Mouse (Mus musculus) ES-Bruce4 (cell line): ENCODE measurements at regions not wholly inside any gene's neighbourhood (a gene's known extent, or its start where the extent isn't known, plus 50 kb on each side); places are given as distances from the start of the nearest gene placed in this dataset.

ENCODE experiments used
- H3K27ac ChIP-seq: 2 replicates; pipeline ENCODE4 v1.5.1; 2012; ENCODE audit warnings: low read length, inconsistent platforms; ENCODE audit not compliant: insufficient read depth
- H3K27me3 ChIP-seq: 2 replicates; pipeline ENCODE4 v1.6.1; 2012; ENCODE audit warnings: mild to moderate bottlenecking, low read length, inconsistent platforms; ENCODE audit not compliant: control insufficient read depth, poor library complexity, insufficient read depth, severe bottlenecking
- H3K36me3 ChIP-seq: 2 replicates; pipeline ENCODE4 v1.6.1; 2012; ENCODE audit warnings: inconsistent platforms, mild to moderate bottlenecking, low read length, moderate library complexity; ENCODE audit not compliant: control insufficient read depth, poor library complexity, insufficient read depth, severe bottlenecking
- H3K4me1 ChIP-seq: one replicate; pipeline ENCODE4 v1.8.1; 2011; ENCODE audit warnings: low read length; ENCODE audit not compliant: control insufficient read depth, insufficient read depth
- H3K4me3 ChIP-seq: 2 replicates; pipeline ENCODE4 v1.5.1; 2011; ENCODE audit warnings: low read depth, mild to moderate bottlenecking, low read length
- H3K9ac ChIP-seq: 2 replicates; pipeline ENCODE4 v1.6.1; 2012; ENCODE audit warnings: low read depth, mild to moderate bottlenecking, inconsistent platforms; ENCODE audit not compliant: poor library complexity, severe bottlenecking
- H3K9me3 ChIP-seq: replicated peaks from 2 replicates; pipeline ENCODE4 v1.6.1; 2012; ENCODE audit warnings: mild to moderate bottlenecking, low read length, inconsistent platforms; ENCODE audit not compliant: control insufficient read depth, poor library complexity, insufficient read depth, severe bottlenecking
- CTCF ChIP-seq: IDR thresholded peaks from one replicate; pipeline ENCODE4 v1.8.1; 2011; ENCODE audit warnings: low read depth, low read length
- EP300 ChIP-seq: IDR thresholded peaks from 2 replicates; pipeline ENCODE4 v1.6.1; 2011; ENCODE audit warnings: low read depth, low read length; ENCODE audit not compliant: insufficient read depth
- POLR2A ChIP-seq: IDR thresholded peaks from one replicate; pipeline ENCODE4 v1.8.1; 2011; ENCODE audit warnings: low read length; ENCODE audit not compliant: insufficient read depth

DNA sequence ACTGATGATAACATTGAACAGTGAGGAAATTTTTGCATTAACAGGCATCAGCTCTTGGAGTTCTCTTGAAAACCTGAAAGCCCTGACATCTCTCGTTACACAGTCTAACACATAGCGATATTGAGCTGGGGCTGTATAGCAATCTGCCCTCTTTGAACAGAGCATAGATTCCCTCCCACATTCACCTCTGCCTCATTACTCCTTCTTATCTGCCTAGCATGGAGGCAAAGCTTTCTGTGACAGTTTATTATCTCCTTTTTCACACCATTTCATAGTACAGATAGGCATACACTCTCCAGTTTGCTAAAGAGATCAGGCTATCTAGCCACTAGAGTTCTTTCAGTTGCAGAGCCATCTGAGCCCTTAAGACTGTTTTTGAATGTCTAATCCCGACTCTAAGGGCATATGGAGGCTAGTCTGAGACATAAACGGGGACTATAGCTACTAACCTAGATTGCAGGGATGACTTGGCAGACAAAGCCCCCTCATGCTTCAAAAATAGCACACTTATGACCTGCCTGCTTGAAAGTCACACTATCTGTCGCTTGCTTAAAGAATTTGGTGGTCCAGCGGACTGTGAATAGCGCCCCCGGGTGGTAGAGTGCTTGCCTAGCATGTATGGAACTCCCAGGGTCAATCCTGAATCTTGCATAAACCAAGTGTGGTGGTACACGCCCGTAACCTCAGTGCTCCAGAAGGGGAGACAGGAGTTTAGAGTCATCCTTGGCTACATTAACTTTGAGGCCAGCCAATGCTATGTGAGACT is 106.1 kb upstream of the Tmem164 start:
- Histone ChIP-seq H3K9ac (no peak overlapping the region), H3K36me3 (no peaks in the 10 kb centered on the region), H3K9me3 (no peaks in the 10 kb centered on the region), H3K4me3 (no peak overlapping the region), H3K27me3 (no peaks in the 10 kb centered on the region), H3K4me1 (no peaks in the 10 kb centered on the region), H3K27ac (no peak overlapping the region)
- no peak for TF ChIP-seq EP300
- TF ChIP-seq CTCF: peak; percentile 46

DNA sequence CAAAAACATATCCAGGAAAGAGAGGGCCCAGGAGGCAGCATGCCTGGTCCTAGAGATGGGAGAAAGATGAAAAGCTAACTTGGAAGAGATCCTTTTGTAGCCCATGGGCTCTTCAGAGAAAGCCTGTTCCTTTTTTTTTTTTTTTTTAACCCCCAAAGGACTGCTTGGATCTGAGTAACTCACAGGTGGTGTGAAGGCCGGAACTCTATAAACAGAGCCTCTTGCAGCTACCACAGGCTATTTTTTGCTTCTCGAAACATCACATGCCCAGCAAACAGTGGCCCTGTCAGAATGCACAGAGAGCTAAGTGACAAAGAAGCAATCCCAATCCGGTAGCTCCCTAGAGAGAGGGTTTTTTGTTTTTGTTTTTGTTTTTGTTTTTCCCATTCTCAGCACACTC is 105.1 kb upstream of the Tmem164 start:
- H3K27me3 ChIP-seq: no peaks in the 10 kb centered on the region
- no peak overlapping the region for H3K4me3 ChIP-seq

DNA sequence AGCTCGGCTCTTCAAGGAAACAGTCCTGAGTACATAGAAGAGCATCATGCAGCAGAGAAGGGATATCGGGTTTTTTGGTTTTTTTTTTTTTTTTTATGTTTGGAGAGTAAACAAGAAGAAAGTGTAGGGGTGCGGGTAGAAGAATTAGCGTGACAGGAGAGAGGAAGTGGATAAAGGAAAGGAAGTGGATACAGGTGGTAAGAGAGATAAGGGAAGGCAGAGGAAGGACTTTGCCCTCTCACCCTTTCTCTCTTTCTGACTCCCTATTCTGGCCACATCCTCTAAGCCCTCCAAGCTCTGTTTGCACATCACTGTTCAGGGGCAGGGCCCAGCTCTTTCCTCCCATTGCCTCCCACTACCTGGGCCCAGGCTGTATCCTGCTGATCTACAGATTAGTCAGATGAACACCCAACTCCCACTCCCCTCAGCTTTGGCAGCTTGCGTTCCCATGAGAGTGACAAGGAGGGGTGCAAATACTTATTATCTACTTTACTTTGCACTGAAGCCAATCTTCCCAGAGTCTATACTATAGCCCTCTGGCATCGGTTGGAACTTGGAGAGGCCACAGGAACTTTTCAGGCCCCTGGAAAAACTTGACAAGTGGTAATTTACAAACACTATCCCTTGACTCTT is 103.6 kb upstream of the Tmem164 start:
- H3K4me1 ChIP-seq: no peaks in the 10 kb centered on the region
- no peaks in the 10 kb centered on the region for H3K36me3 ChIP-seq
- no peak overlapping the region for H3K4me3 ChIP-seq
- H3K9ac ChIP-seq: no peak overlapping the region
- no peaks in the 10 kb centered on the region for H3K27me3 ChIP-seq
- TF ChIP-seq CTCF (no peak), EP300 (no peak), POLR2A (no peak)
- H3K9me3 ChIP-seq: no peaks in the 10 kb centered on the region
- no peak overlapping the region for H3K27ac ChIP-seq

More for the DNA sequence above, 105.1 kb upstream of the Tmem164 start:
- Histone ChIP-seq H3K4me1 (no peaks in the 10 kb centered on the region), H3K36me3 (no peaks in the 10 kb centered on the region), H3K27ac (no peak overlapping the region), H3K9ac (no peak overlapping the region), H3K9me3 (no peaks in the 10 kb centered on the region)
- TF ChIP-seq POLR2A (no peak), CTCF (no peak), EP300 (no peak)

DNA sequence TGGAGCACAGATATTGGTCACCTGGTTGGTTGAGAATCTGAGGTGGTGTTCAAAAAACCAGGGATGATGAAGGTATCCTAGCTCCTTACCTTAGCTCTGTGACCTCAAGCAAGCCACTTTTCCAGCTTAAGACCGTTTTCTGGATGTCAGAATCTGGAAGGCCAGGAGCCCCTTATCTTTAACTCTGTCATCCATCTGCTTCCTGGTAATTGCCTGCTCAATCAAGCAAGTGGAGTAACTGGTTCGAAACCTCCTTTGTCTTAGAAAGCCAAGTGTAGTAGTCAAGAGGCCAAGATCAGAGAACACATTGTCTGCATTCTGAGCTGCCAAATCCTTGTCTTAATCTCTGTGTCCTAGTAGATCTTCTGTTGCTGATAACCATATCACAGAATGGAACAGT is 95.9 kb upstream of the Tmem164 start:
- Histone ChIP-seq H3K9ac (no peak overlapping the region), H3K4me1 (no peaks in the 10 kb centered on the region), H3K4me3 (no peak overlapping the region), H3K9me3 (no peaks in the 10 kb centered on the region), H3K27me3 (no peaks in the 10 kb centered on the region), H3K36me3 (no peaks in the 10 kb centered on the region), H3K27ac (no peak overlapping the region)
- TF ChIP-seq EP300 (no peak), CTCF (no peak), POLR2A (no peak)

DNA sequence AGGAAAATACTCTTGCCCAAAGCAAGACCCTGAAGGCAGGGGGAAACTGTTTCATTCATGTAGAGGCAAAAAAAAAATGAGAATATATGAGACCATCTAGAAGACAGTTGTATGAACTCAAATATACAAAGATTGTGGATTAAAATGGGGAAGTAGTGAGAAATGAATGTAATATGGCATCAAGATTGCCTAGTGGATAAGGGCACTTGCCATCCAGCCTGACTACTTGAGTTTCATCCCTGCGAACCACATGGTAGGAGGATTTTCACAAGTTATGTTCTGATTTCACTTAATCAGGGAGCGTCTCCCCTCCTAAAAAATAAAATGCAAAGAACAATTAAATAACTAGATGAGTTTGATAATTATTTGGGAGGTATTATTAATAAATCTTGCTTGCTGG is 81.8 kb upstream of the Tmem164 start:
- no peaks in the 10 kb centered on the region for H3K36me3 ChIP-seq
- H3K4me1 ChIP-seq: no peaks in the 10 kb centered on the region
- no peaks in the 10 kb centered on the region for H3K27me3 ChIP-seq
- H3K4me3 ChIP-seq: no peak overlapping the region
- no peak for TF ChIP-seq CTCF
- H3K9me3 ChIP-seq: no peaks in the 10 kb centered on the region
- H3K9ac ChIP-seq: no peak overlapping the region
- no peak overlapping the region for H3K27ac ChIP-seq

DNA sequence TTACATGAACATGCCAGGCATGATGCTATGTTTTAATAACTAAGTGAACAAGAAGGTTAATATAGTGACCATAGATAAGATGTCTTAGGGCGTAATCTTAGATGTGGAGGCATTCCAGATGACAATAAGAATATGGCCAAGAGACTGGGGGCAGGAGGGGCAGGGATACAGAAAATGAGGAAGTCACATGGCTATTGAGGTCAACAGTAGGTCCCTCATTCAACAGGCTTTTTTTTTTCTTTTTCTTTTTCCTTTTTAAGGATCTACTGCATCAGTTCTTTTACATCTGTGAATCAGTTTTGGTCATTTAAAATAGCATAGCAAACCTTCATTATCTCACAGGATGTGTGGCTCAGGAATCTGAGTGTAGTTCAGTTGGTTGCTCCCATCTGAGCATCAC is 80.4 kb upstream of the Tmem164 start:
- Histone ChIP-seq H3K4me3 (no peak overlapping the region), H3K9me3 (no peaks in the 10 kb centered on the region), H3K27ac (no peak overlapping the region), H3K27me3 (no peaks in the 10 kb centered on the region), H3K4me1 (no peaks in the 10 kb centered on the region), H3K9ac (no peak overlapping the region), H3K36me3 (no peaks in the 10 kb centered on the region)
- TF ChIP-seq CTCF (no peak), EP300 (no peak), POLR2A (no peak)
